Mouse (Mus musculus) megakaryocyte, embryonic 14.5 days (primary cell): ENCODE measurements around the gene Trim44.

Experiments
- FLI1 ChIP-seq: IDR thresholded peaks from 2 replicates; pipeline ENCODE4 v1.6.1; 2012; ENCODE audit warnings: low read length, inconsistent platforms, mixed read lengths
- GATA1 ChIP-seq: IDR thresholded peaks from 3 replicates; pipeline ENCODE4 v1.6.1; 2012; ENCODE audit warnings: mixed read lengths, low read length, inconsistent platforms, borderline replicate concordance

DNA sequence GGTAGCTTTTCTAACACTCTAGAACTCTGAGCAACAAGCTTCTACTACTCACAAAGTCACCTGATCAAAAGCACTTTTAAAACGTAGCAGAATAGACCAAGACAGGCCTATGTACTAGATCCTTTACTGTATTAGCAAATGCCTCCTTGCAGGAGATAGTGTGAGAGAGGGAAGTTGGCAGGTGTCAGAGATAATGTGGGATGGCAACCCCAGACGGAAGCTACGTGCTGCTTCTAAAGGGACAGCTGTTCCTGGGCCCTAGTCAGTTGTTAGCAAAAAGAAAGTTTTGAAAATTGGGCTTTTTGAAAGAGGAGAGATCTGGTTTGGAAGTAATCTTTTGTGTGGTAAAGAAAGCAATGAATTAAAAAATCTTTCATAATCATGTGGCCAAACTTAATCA is 151.5 kb downstream of the Trim44 start:
- TF ChIP-seq GATA1 (no peak), FLI1 (no peak)
